Mouse (Mus musculus) right cerebral cortex, adult 18-20 months (tissue): ENCODE results near the gene Shq1.

Experiments
- DNase-seq: peaks from one replicate; pipeline ENCODE4 v3.0.0; 2022; ENCODE audit warnings: mixed read lengths

The Shq1 gene

DNA sequence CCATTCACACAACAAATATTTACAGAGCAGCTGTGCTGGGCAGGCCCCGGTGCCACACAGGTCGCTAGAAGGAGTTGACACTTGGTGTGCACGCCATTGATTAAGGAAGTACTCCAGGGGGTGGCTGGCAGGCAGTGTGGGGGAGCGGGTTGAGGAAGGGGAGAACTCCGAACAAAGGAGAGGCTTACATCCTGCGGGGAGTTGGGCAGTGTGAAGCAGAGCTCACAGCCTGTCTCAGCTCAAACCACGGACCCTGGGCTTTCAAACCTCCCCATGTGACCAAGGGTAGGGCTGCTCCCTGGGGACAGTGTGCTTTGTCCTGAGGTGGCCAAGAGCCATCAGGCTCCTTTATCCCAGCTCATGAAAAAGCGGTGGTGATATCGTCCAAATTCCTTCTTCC is 144.9 kb downstream of the Shq1 start:
- no peak for DNase-seq

DNA sequence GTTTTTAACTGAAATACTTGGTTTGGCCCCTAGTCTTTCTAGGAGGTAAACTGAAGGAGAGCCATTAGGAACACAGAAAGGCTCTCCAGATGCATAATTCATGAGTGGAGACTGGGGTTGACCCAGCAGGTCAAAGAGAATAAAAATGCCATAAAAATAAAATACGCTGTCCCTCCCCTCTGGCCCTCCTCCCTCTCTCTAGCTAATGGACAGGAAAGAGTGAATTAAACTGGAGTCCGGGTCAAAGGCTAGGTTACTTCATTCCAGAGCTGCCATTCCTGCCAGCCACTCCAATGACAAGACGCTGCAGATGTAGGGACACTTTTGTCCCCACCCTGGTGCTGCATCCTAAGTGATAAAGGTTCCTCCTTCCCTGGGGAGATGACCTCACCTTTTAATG is 145.5 kb downstream of the Shq1 start:
- no peak for DNase-seq

- no peak for DNase-seq
Measured at GRCm38 (mm10) chr6:100522495-100522894, 148.5 kb downstream of the Shq1 start.

DNA sequence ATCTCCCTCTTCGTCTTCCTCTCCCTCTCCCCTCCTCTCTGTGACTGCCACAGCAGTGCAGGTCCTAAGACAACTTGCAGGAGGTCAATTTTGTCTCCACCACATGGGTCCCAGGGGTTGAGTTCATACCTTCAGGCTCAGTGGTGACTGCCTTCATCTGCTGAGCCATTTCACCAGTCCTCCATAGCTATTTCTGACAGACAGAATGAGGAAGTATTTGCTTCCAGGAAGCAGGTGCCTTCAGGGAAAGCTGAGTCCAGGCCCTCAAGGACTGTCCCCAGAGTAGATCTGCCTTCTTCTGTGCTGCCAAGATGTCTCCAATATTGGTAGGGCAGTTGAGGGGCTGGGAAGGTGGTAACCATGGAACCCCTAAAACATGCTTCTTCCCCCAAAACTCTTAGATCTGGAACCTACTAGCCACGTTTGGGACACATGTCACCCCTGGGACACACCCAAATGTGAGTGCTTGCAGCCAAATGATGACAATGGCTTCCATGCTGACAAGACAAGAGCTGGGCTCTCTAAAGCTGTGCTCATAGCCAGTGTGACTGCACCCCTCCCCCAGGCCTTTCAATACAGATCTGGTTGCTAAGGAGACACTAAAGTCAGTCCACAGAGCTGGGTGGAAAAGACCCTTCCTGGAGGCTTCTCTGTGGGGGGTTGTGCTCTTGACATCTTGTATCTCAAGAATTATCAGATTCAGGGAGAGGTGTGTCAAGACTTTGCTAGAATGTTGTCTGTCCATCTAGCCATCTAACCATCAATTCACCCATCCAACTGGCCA is 149.2 kb downstream of the Shq1 start:
- no peak for DNase-seq

GRCm38 (mm10) chr6:100520558-100521099 is 150.3 kb downstream of the Shq1 start:
- no peak for DNase-seq

DNA sequence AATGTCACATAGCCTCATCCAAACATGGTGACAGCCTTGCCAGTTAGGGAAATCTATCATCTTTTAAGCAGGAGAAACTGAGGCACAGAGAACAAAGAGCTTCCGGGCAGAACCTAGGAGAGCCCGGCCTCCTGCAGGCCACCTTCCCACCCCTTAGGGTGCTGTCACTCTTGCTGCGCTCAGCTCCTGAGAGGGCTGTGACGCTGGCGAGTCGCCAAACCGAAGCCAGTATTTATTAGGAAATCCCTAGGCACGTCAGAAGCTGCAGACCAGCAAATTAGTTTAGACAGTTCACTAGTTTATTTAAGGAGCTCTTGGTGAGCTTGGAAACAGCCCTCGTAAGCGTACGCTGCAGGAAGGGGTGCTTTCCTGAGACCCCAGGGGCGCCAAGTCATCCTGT is 151.1 kb downstream of the Shq1 start:
- no peak for DNase-seq
